Mouse (Mus musculus) ES-E14 (cell line): Measurements from ENCODE around the gene Ntng1. TPM values are rescaled to one million over a fixed set of nuclear protein-coding genes. Genes with fewer than 3 reads are reported as not detected.

Source experiments
- DNase-seq: peaks from one replicate; pipeline ENCODE4 v3.0.0-alpha.2; 2013; ENCODE audit warnings: low read depth, low spot score
- H3K27ac ChIP-seq: 2 replicates; pipeline ENCODE4 v1.5.1; 2012; ENCODE audit warnings: low read depth, mild to moderate bottlenecking, low read length, moderate library complexity, mixed read lengths; ENCODE audit not compliant: poor library complexity, insufficient read depth, severe bottlenecking
- H3K36me3 ChIP-seq: 2 replicates; pipeline ENCODE4 v1.6.1; 2012; ENCODE audit warnings: mild to moderate bottlenecking, low read length, moderate library complexity, mixed read lengths; ENCODE audit not compliant: control insufficient read depth, poor library complexity, insufficient read depth, severe bottlenecking
- H3K4me1 ChIP-seq, 2 experiments: fragments of 150-350 bp in 1 of 2; sonication (generic) in 1 of 2; 2 replicates each; pipeline ENCODE4 v1.6.1; 2012; ENCODE audit warnings: low read length in 2 of 2, mild to moderate bottlenecking in 1 of 2, mixed read lengths in 1 of 2; ENCODE audit not compliant: control insufficient read depth in 2 of 2, insufficient read depth in 2 of 2, poor library complexity in 1 of 2
- H3K4me3 ChIP-seq, 2 experiments: fragments of 150-350 bp in 1 of 2; sonication (generic) in 1 of 2; 2 replicates each; pipeline ENCODE4 v1.5.1; 2012; ENCODE audit warnings: low read length in 2 of 2, low read depth in 1 of 2, mild to moderate bottlenecking in 1 of 2, mixed read lengths in 1 of 2; ENCODE audit not compliant: insufficient read depth in 1 of 2, poor library complexity in 1 of 2, severe bottlenecking in 1 of 2
- H3K9ac ChIP-seq: 2 replicates; pipeline ENCODE4 v1.6.1; 2012; ENCODE audit warnings: low read depth, mild to moderate bottlenecking, low read length, mixed read lengths; ENCODE audit not compliant: poor library complexity, insufficient read depth, severe bottlenecking
- H3K9me3 ChIP-seq: fragments of 150-350 bp; sonication (generic); 2 replicates; pipeline ENCODE4 v1.6.1; 2012; ENCODE audit warnings: low read depth, mild to moderate bottlenecking, low read length; ENCODE audit not compliant: control insufficient read depth, insufficient read depth
- CHD2 ChIP-seq: IDR thresholded peaks from 2 replicates; pipeline ENCODE4 v1.6.1; 2014; ENCODE audit warnings: mild to moderate bottlenecking, low read depth, low read length, inconsistent platforms
- HCFC1 ChIP-seq: IDR thresholded peaks from 2 replicates; pipeline ENCODE4 v1.6.1; 2012; ENCODE audit warnings: low read length, inconsistent platforms, borderline replicate concordance; ENCODE audit not compliant: insufficient read depth
- MAFK ChIP-seq: IDR thresholded peaks from 2 replicates; pipeline ENCODE4 v1.6.1; 2014; ENCODE audit warnings: mild to moderate bottlenecking, low read depth, low read length, inconsistent platforms; ENCODE audit not compliant: insufficient read depth
- ZC3H11A ChIP-seq: IDR thresholded peaks from 2 replicates; pipeline ENCODE4 v1.6.1; 2012; ENCODE audit warnings: low read depth, mild to moderate bottlenecking, inconsistent platforms, low read length, borderline replicate concordance
- ZNF384 ChIP-seq: IDR thresholded peaks from 2 replicates; pipeline ENCODE4 v1.6.1; 2012; ENCODE audit warnings: low read depth, low read length, inconsistent platforms
- in situ Hi-C, 2 experiments: fragments of 600-800 bp; cut with MboI; formaldehyde crosslinking; loops; one replicate each; pipeline ENCODE4 v1.15.1; 2025; ENCODE audit warnings: low sequenced_read_pairs in 2 of 2, inconsistent platforms in 1 of 2; ENCODE audit not compliant: unreplicated experiment in 2 of 2
- total RNA-seq: library from RNA; depleted of rRNA; stranded (reverse); fragments of 300-350 nt; gene quantifications from 2 replicates; pipeline ENCODE4 v1.2.3, GENCODE M21; 2012

Gene Ntng1
- total RNA-seq, 1 experiment, result not detected

- no peak for DNase-seq
- Histone ChIP-seq H3K27ac (no peak overlapping the region), H3K4me1 (no peaks in the 10 kb centered on the region), H3K36me3 (no peaks in the 10 kb centered on the region), H3K4me3 (no peak overlapping the region), H3K9me3 (no peaks in the 10 kb centered on the region), H3K9ac (no peak overlapping the region)
- TF ChIP-seq ZNF384 (no peak), ZC3H11A (no peak), HCFC1 (no peak), CHD2 (no peak), MAFK (no peak)
- in situ Hi-C loops, result no loop called here
Measured at GRCm38 (mm10) chr3:109932261-109932660, 211.6 kb downstream of the Ntng1 start.

GRCm38 (mm10) chr3:109931021-109931420 is 212.8 kb downstream of the Ntng1 start:
- in situ Hi-C loops, result no loop called here
- H3K9me3 ChIP-seq, result no peaks in the 10 kb centered on the region

GRCm38 (mm10) chr3:109923788-109924187 is 220.0 kb downstream of the Ntng1 start:
- DNase-seq, result no peak
- in situ Hi-C loops, result no loop called here
- Histone ChIP-seq H3K4me3 (no peak overlapping the region), H3K9ac (no peak overlapping the region), H3K36me3 (no peaks in the 10 kb centered on the region), H3K4me1 (no peaks in the 10 kb centered on the region), H3K9me3 (no peaks in the 10 kb centered on the region), H3K27ac (no peak overlapping the region)
- TF ChIP-seq CHD2, result no peak
- no peak for TF ChIP-seq ZC3H11A
- TF ChIP-seq HCFC1, result no peak
- TF ChIP-seq ZNF384, result no peak
- no peak for TF ChIP-seq MAFK

More at GRCm38 (mm10) chr3:109931021-109931420, 212.8 kb downstream of the Ntng1 start:
- no peak for DNase-seq
- Histone ChIP-seq H3K4me1 (no peaks in the 10 kb centered on the region), H3K27ac (no peak overlapping the region), H3K4me3 (no peak overlapping the region), H3K9ac (no peak overlapping the region), H3K36me3 (no peaks in the 10 kb centered on the region)
- TF ChIP-seq MAFK (no peak), ZNF384 (no peak), HCFC1 (no peak), ZC3H11A (no peak), CHD2 (no peak)

- DNase-seq, result no peak
- Histone ChIP-seq H3K9me3 (no peaks in the 10 kb centered on the region), H3K36me3 (no peaks in the 10 kb centered on the region), H3K4me3 (no peak overlapping the region), H3K9ac (no peak overlapping the region), H3K27ac (no peak overlapping the region), H3K4me1 (no peaks in the 10 kb centered on the region)
- no peak for TF ChIP-seq ZNF384
- no peak for TF ChIP-seq HCFC1
- no peak for TF ChIP-seq MAFK
- no peak for TF ChIP-seq CHD2
- no peak for TF ChIP-seq ZC3H11A
- in situ Hi-C loops, result no loop called here
Measured at GRCm38 (mm10) chr3:109918996-109919395, 224.8 kb downstream of the Ntng1 start.
